Mouse (Mus musculus) adrenal gland (tissue): Measurements from ENCODE around the gene Fry.

Experiments used
- intact Hi-C: fragments of 180-260 bp; cut with DNase I; formaldehyde crosslinking; loops from one replicate; pipeline ENCODE4 v1.15.1; 2025
- long read RNA-seq, 2 experiments: library from polyadenylated mRNA; unstranded; transcript quantifications; one replicate each; pipeline ENCODE4 v2.0.0; 2020; ENCODE audit warnings: borderline replicate concordance in 1 of 2; ENCODE audit not compliant: insufficient replicate concordance in 1 of 2

Gene Fry
- long read RNA-seq, experiment 1, partial matches to known transcripts = 1 of 10 reads
- long read RNA-seq, experiment 1, other reads (novel, unspliced or antisense) = 6 of 10 reads
- long read RNA-seq, experiment 2, partial matches to known transcripts = 0 of 12 reads
- long read RNA-seq, experiment 2, other reads (novel, unspliced or antisense) = 9 of 12 reads

DNA sequence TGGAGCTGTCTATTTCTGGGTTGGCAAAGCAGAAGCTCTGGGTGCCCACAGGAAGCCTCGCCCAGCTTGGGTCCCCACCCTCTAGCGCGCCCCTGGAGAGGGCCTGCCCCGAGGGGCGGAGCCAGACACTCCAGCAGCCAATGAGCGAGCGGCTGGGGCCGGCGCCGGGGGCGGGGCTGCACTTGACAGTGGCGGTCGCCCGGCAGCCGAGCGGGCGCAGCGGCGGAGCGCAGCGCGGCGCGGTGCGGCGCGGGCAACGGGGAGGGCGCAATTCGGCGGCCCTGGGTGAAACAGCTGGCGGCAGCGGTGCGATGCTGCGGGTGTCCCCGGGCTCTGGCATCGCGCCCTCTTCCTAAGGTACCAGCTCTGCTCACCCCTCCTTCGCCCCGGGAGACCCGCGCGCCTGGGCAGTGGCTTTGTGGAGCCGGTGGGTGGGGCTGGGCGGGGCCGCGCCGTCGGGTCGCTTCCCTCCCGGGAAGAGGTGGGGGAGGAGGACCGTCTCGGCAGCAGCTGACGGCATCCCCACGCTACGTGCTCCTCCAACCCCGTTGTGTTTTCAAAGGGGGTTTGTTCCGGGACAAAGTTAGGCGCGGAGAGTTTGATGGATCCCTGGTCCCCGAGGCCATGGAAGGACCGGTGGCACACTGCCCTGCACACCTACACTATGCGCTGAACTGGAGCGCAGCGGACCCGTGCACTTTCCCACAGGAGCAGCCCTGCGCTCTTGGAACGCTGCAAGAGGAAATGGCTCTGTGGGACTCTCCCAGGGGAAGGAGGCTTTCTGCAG is at the start of gene Fry:
Gene Fry, plus strand, starts transcription at position 191 of the 787 bp plus-strand sequence.
- intact Hi-C loops = no loop called here

- intact Hi-C loops = no loop called here
These were observed 48.4 kb upstream of the Fry start for GRCm38 (mm10) chr5:150070086-150070485.

DNA sequence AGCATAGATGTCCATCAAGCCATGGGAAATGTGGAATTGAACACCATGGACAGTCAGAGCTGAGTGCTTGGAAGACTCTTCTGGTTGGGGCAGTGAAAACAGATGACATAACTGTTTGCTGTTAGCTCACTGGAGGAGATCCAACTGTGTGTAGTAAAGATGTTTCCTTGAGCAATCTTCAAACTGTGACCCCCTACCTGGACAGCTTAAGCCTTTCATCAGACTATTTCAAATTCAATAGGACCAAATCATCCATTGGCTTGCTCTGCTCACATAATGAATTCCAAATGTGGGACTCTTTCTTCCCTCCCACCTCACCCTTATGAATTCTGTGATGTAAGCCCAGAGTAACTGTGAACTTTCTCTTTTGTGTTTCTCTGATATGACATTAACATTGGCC is 46.7 kb upstream of the Fry start:
- intact Hi-C loops = no loop called here

- intact Hi-C loops = no loop called here
These were observed 38.3 kb upstream of the Fry start for GRCm38 (mm10) chr5:150079866-150080797.

DNA sequence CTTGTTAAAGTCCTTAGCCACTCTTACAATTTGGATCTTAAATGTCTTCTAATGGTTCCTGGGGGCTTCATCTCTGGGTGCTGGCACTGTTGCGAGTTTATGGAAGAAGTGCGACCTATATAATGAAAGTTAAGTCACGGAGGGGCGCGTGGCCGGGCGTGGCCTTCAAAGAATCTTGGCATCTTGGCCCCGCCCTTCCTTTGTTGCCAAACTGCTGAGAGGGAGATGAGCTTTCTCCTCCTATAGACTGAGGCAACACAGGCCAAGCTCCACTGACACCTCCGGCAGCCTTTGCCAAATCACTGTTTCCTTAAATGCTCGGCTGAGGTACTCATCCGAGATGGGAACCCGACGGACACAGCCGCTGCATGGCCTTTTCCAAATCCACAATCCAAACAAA is 35.7 kb upstream of the Fry start:
- intact Hi-C loops = no loop called here

DNA sequence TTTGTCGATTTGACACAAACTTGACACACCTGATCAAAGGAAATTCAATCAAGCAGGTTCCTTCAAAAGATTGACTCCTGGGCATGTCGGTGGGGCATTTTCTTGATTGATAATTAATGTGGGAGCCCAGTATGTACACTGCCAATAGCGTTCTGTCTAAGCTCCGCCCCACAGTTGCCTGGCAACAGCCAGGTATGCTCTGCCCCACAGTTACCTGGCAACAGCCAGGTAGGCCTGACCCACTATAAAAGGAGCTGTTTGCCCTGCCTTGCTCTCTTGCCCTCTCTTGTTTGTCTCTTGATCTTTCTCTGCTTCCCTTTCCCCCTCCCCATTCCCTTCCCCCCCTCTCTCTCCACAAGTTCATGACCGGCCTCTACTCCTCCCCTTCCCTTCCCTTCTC is 35.3 kb upstream of the Fry start:
- intact Hi-C loops = no loop called here

DNA sequence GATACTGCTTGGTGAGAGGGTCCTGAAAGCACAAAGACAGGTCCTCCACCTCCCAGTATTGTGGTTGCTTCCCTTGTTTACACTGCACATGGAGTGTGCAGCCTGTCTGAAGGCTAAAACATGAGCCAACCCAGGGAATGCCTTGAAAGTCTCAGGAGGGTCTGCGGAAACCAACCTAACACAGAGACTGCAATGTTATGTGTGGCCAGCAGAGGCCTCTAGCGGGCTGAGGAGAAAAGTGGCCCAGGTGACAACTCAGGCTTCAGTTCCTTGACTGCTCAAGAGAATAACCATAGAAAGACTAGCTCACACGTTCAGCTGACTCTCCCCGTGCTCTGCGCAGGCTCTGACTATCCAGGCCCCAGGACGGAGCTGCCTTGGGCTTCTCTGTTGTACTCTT is 20.8 kb upstream of the Fry start:
- intact Hi-C loops = loop anchor here (2.0 kb wide), 1 partner anchor 59 kb away; no protein-coding TSS in a partner anchor

- intact Hi-C loops = loop anchor here (2.0 kb wide), 1 partner anchor 58 kb away; no protein-coding TSS in a partner anchor
These were observed 19.7 kb upstream of the Fry start for GRCm38 (mm10) chr5:150098754-150099153.

DNA sequence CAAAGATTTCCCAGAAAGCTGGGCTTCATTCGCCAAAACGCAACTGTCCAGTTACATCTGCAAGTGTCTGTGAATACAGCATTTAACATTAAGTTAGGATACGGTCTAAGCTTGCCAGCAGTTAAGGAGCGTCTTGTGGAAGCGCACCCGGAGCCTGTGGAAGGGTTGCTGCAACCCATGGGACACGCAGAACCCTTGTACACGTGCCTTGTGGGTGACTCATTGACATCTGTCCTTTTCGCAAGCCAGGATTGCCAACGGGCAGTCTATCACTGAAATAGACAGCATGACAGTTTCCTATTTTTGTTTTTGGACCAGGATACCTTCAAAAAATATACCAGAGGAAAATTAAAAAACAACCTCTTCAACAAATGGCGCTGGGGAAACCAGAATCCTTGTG is 16.7 kb upstream of the Fry start:
- intact Hi-C loops = no loop called here

DNA sequence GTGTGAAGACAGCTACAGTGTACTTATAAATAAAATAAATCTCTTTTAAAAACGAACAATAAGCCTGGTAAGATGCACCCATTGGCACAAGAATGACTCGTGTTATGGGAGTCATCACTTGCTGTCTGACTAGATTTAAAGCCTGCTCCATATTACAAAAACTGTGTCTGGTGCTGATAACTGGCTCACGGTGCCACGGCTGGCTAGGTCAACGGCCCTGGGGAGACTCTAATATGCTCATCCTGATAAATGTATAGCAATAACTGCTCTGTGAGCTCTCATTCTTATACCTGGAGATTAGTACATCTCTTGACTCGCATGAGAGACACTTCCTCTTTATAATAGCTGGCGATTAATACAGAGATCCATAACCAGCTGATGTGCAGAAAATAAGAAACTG is 12.1 kb upstream of the Fry start:
- intact Hi-C loops = no loop called here

- intact Hi-C loops = no loop called here
These were observed 7.2 kb upstream of the Fry start for GRCm38 (mm10) chr5:150111236-150111635.

GRCm38 (mm10) chr5:150114007-150114406 is 4.4 kb upstream of the Fry start:
- intact Hi-C loops = no loop called here

GRCm38 (mm10) chr5:150114778-150115177 is 3.7 kb upstream of the Fry start:
- intact Hi-C loops = no loop called here

DNA sequence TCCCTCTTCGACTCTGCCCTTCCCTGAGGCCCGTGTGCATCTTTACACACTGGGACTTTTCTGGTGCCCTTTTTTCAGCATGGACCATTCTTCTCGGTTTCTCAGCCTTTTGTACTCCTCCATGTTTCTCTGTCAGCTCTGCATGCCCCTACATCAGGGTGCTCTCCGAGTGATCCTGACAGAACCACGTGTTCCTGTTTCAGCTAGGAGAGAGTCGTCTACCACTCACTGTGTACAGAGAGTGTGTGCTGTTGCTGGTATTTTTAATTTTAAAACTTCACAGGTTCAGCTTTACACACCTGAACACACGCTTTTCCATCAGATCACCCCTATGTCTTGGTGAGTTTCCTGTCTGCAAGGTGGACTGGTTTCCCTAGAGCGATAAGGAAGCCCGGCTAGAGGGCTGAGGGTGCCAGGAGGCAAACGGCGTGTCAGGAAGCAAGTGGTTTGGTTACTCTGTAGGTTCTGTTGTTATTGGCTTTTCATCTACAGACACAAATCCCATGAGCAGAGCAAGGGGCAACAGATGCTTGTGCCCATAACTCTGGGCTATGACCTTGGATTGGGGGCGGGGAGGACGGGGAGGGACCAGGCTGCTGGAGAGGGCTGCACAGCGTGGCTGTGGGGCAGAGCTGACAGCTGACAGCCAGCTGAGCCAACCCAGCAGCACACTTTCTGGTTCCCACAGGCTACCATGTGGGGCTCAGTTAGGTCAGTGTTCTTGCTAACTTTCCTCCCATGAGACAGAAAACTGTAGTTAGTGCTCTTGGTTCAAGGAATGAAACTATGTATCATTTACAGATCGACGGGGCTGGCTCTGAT is 3.0 kb upstream of the Fry start:
- intact Hi-C loops = no loop called here

DNA sequence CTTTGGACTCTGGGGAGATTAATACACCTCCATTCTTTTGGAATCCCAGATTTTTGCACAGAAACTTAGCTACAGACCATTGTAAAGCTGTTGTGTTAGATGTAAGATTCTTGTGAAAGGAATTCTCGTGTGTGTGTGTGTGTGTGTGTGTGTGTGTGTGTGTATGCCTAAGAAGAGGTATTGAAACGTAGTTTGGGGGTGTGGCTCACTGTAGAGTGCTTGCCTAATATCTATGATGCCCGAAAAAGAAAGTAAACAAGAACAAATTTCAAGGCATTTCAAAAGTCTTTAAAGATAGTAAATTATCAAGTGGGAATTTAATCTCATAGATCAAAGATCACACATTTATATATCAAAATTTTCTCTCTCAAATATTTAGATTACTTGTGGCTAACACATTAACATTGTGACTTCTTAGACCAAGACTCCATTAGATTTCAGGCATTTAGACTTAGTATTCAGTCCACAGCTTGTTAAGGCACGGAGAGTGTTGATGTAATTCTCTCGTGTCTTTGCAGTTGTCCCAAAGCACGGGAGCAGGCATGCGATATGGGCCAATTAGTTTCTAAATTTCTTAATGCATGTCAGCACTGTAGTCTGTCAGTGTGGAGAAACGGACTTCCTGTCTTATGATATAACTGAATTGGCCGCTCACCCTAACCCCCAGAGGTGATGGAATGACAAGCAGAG is 2.1 kb upstream of the Fry start:
- intact Hi-C loops = no loop called here

DNA sequence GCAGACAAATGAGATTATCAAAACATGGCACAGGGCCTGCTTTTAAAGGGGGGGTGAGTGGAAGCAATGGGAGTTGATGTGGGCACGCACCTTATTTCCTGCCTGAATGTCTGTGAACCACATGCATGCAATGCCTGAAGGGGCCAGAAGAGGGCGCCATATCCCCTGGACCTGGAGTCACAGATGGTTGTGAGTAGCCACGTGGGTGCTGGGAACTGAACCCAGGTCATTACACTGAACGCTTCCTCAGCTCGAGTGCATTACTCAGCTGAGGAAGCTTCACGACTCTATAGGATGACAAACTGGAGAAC is 1.6 kb upstream of the Fry start:
- intact Hi-C loops = no loop called here

- intact Hi-C loops = no loop called here
These were observed 356 bp upstream of the Fry start for GRCm38 (mm10) chr5:150118124-150118454.

DNA sequence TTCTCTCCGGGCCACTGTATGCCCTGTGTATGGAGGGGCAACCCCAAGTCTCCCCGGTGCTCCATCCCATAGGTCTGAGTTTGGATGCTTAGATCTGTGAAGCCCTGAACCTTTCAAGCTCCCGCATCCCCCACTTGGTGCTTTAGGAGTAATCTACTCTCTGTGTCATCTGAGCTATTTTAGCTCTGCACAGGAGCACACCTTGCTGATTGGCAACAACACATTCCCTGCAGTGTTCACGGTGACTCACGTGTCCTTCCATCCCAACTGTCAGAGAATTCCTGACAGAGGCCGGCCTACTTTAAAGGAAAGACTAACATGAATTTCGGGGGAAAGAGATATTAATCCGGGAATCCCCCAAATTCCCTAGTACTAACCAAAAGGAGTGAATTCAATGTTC is 2.2 kb downstream of the Fry start:
- intact Hi-C loops = no loop called here

GRCm38 (mm10) chr5:150122095-150122494 is 3.6 kb downstream of the Fry start:
- intact Hi-C loops = no loop called here

- intact Hi-C loops = no loop called here
These were observed 4.1 kb downstream of the Fry start for GRCm38 (mm10) chr5:150122571-150122970.

- intact Hi-C loops = no loop called here
These were observed 7.5 kb downstream of the Fry start for GRCm38 (mm10) chr5:150125920-150126319.
